Mouse (Mus musculus) heart, postnatal 0 days (tissue): ENCODE data around the gene Cdc14b.

Experiments used
- CTCF ChIP-seq: IDR thresholded peaks from 2 replicates; pipeline ENCODE4 v1.5.1; 2016; ENCODE audit warnings: antibody characterized with exemption, control low read depth, low read depth
- EP300 ChIP-seq: IDR thresholded peaks from 2 replicates; pipeline ENCODE4 v1.6.1; 2016; ENCODE audit warnings: antibody characterized with exemption, low read depth

DNA sequence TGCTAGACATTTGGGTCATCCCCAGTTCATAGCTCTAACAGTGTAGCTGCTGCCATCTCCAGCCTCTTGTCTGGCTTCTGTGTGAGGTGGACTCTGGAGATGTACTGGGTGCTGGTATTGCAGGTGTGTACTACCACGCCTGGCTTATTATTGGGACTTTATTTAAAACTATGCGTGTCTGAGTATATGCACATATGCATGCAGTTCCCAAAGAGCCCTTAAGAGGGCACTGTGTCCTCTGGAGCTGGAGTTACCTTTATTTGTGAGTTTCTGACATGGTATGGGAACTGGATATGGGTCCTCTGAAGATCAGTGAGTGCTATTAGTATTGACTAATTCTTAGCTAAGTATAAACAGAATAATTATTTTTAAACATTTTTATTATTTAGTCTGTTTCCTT, 9.6 kb upstream of the Cdc14b start:
- no peak for TF ChIP-seq EP300
- no peak for TF ChIP-seq CTCF
